Mouse (Mus musculus) ES-E14 (cell line): ENCODE results near the gene Atpif1. TPM values are rescaled to one million over a fixed set of nuclear protein-coding genes. Genes with fewer than 3 reads are reported as not detected.
A peak's percentile ranks its signal among the peaks of the same experiment; 100 is the strongest.

Source experiments
- DNase-seq: peaks from one replicate; pipeline ENCODE4 v3.0.0-alpha.2; 2013; ENCODE audit warnings: low read depth, low spot score
- H3K27ac ChIP-seq: 2 replicates; pipeline ENCODE4 v1.5.1; 2012; ENCODE audit warnings: low read depth, mild to moderate bottlenecking, low read length, moderate library complexity, mixed read lengths; ENCODE audit not compliant: poor library complexity, insufficient read depth, severe bottlenecking
- H3K36me3 ChIP-seq: 2 replicates; pipeline ENCODE4 v1.6.1; 2012; ENCODE audit warnings: mild to moderate bottlenecking, low read length, moderate library complexity, mixed read lengths; ENCODE audit not compliant: control insufficient read depth, poor library complexity, insufficient read depth, severe bottlenecking
- H3K4me1 ChIP-seq, 2 experiments: fragments of 150-350 bp in 1 of 2; sonication (generic) in 1 of 2; 2 replicates each; pipeline ENCODE4 v1.6.1; 2012; ENCODE audit warnings: low read length in 2 of 2, mild to moderate bottlenecking in 1 of 2, mixed read lengths in 1 of 2; ENCODE audit not compliant: control insufficient read depth in 2 of 2, insufficient read depth in 2 of 2, poor library complexity in 1 of 2
- H3K4me3 ChIP-seq, 2 experiments: fragments of 150-350 bp in 1 of 2; sonication (generic) in 1 of 2; 2 replicates each; pipeline ENCODE4 v1.5.1; 2012; ENCODE audit warnings: low read length in 2 of 2, low read depth in 1 of 2, mild to moderate bottlenecking in 1 of 2, mixed read lengths in 1 of 2; ENCODE audit not compliant: insufficient read depth in 1 of 2, poor library complexity in 1 of 2, severe bottlenecking in 1 of 2
- H3K9ac ChIP-seq: 2 replicates; pipeline ENCODE4 v1.6.1; 2012; ENCODE audit warnings: low read depth, mild to moderate bottlenecking, low read length, mixed read lengths; ENCODE audit not compliant: poor library complexity, insufficient read depth, severe bottlenecking
- H3K9me3 ChIP-seq: fragments of 150-350 bp; sonication (generic); 2 replicates; pipeline ENCODE4 v1.6.1; 2012; ENCODE audit warnings: low read depth, mild to moderate bottlenecking, low read length; ENCODE audit not compliant: control insufficient read depth, insufficient read depth
- CHD2 ChIP-seq: IDR thresholded peaks from 2 replicates; pipeline ENCODE4 v1.6.1; 2014; ENCODE audit warnings: mild to moderate bottlenecking, low read depth, low read length, inconsistent platforms
- HCFC1 ChIP-seq: IDR thresholded peaks from 2 replicates; pipeline ENCODE4 v1.6.1; 2012; ENCODE audit warnings: low read length, inconsistent platforms, borderline replicate concordance; ENCODE audit not compliant: insufficient read depth
- MAFK ChIP-seq: IDR thresholded peaks from 2 replicates; pipeline ENCODE4 v1.6.1; 2014; ENCODE audit warnings: mild to moderate bottlenecking, low read depth, low read length, inconsistent platforms; ENCODE audit not compliant: insufficient read depth
- ZC3H11A ChIP-seq: IDR thresholded peaks from 2 replicates; pipeline ENCODE4 v1.6.1; 2012; ENCODE audit warnings: low read depth, mild to moderate bottlenecking, inconsistent platforms, low read length, borderline replicate concordance
- ZNF384 ChIP-seq: IDR thresholded peaks from 2 replicates; pipeline ENCODE4 v1.6.1; 2012; ENCODE audit warnings: low read depth, low read length, inconsistent platforms
- in situ Hi-C, 2 experiments: fragments of 600-800 bp; cut with MboI; formaldehyde crosslinking; loops; one replicate each; pipeline ENCODE4 v1.15.1; 2025; ENCODE audit warnings: low sequenced_read_pairs in 2 of 2, inconsistent platforms in 1 of 2; ENCODE audit not compliant: unreplicated experiment in 2 of 2
- total RNA-seq: library from RNA; depleted of rRNA; stranded (reverse); fragments of 300-350 nt; gene quantifications from 2 replicates; pipeline ENCODE4 v1.2.3, GENCODE M21; 2012

The Atpif1 gene
- total RNA-seq, 1 experiment = 485 TPM

DNA sequence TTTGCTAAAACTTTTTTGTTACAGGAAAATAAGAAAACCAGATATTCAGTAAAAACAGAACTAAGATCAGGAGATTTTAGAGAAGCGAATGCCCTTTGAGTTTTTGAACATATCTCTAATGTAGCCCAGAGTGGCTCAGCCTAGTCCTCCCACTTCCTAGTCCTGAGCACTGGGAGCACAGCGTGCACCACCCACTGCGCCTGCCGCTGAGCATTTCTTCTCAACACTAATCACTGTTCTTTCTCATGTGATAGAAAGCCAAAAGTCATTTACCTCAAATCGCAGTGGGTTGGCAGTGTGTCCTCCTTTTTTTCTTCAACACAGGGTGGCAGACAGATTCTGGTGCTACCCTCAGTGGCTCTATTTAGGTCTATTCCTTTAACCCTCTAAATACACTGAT is 6.0 kb upstream of the Atpif1 start:
- in situ Hi-C loops = no loop called here
- TF ChIP-seq MAFK (no peak), ZNF384 (no peak), HCFC1 (no peak), ZC3H11A (no peak), CHD2 (no peak)

DNA sequence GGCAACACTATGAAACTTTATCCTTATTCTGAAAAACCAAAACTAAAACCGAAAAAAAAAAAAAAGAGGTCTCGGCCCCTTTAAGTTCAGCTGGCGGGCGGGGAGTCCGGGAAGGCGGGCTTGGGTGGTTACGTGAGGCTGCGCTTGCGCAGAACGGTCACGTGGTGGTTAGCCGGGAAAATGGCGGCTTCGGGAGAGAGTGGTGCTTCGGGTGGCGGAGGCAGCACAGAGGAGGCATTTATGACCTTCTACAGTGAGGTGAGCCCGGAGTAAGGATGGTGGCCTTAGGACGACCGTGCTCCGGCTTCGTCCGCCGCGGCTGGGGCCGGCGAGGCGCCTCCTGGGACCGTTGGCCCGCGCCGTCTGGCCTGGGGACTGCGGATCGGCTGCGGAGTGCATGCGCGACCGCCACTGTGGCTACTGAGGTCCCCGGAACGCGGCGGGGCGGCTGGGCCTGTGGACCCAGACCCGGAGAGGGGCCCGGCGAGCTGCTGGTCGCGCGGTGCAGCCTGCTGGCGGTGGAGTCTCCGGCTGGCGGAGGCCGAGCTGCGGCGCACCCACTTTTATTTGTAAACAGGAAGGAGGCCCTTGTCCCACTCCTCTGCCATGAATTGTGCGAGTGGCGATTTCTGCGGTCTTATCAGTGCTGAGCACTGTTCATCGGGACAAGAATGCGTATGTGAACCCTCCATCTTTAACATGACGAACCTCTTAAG is 2.1 kb upstream of the Atpif1 start, which contains the start of gene Dnajc8:
Dnajc8 (plus strand) TSS at position 145 of the 716 bp plus-strand sequence.
- in situ Hi-C loops = no loop called here
- TF ChIP-seq MAFK = 0 out of 2 replicates have a peak, but pooled peaks have one; percentile 1
- TF ChIP-seq ZNF384 = peak; percentile 97
- TF ChIP-seq CHD2 = no peak
- no peak for TF ChIP-seq ZC3H11A
- peak; percentile 30; the same call in 1 of the 2 replicates for TF ChIP-seq HCFC1

More for the DNA sequence above, 6.0 kb upstream of the Atpif1 start:
- DNase-seq = no peak
- Histone ChIP-seq H3K4me3 (no peak overlapping the region), H3K9ac (no peak overlapping the region), H3K4me1 (peaks cover 4 to 7% of the 10 kb centered on the region in 2 experiments), H3K27ac (no peak overlapping the region), H3K9me3 (no peaks in the 10 kb centered on the region), H3K36me3 (peaks cover 36% of the 10 kb centered on the region)

DNA sequence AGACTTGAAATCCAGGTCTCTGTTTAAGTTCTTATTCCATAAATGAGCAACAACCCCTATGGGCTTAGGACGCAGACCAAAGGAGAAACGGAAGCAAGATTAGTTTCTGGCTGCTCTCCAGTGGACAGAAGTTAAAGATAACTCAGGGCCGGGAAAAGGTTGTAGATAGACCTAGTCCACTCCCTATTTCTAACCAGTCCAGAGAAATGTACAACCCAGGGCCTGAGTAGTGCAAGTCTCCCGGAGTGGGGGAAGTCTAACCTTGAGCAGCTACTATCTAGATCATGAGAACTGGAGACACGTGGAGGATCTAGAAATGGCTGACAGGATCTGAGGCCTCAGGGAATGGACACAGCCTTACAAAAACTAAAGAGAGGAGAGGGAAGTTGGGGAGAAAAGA is 963 bp downstream of the Atpif1 start:
- Histone ChIP-seq H3K9ac (peak overlapping the region; percentile 89), H3K36me3 (peaks cover 12% of the 10 kb centered on the region; the same call in 1 of the 2 replicates), H3K4me3 (peak overlapping the region; percentile 77 to 97), H3K9me3 (no peaks in the 10 kb centered on the region), H3K27ac (peak overlapping the region; percentile 85), H3K4me1 (peaks cover 7 to 8% of the 10 kb centered on the region in 2 experiments)
- no peak for DNase-seq
- in situ Hi-C loops = no loop called here
- TF ChIP-seq HCFC1 (no peak), ZNF384 (no peak), ZC3H11A (no peak), MAFK (no peak), CHD2 (no peak)

More for the DNA sequence above, 2.1 kb upstream of the Atpif1 start, which contains the start of gene Dnajc8:
- H3K4me3 ChIP-seq = peak within 1 kb of the TSS; percentile 88 to 92
- no peaks in the 10 kb centered on the region for H3K9me3 ChIP-seq
- H3K27ac ChIP-seq = peak within 1 kb of the TSS; percentile 90
- peak; percentile 92 for DNase-seq
- H3K4me1 ChIP-seq = peaks cover 7 to 8% of the 10 kb centered on the region in 2 experiments
- H3K9ac ChIP-seq = peak within 1 kb of the TSS; percentile 96
- peaks cover 13% of the 10 kb centered on the region for H3K36me3 ChIP-seq

DNA sequence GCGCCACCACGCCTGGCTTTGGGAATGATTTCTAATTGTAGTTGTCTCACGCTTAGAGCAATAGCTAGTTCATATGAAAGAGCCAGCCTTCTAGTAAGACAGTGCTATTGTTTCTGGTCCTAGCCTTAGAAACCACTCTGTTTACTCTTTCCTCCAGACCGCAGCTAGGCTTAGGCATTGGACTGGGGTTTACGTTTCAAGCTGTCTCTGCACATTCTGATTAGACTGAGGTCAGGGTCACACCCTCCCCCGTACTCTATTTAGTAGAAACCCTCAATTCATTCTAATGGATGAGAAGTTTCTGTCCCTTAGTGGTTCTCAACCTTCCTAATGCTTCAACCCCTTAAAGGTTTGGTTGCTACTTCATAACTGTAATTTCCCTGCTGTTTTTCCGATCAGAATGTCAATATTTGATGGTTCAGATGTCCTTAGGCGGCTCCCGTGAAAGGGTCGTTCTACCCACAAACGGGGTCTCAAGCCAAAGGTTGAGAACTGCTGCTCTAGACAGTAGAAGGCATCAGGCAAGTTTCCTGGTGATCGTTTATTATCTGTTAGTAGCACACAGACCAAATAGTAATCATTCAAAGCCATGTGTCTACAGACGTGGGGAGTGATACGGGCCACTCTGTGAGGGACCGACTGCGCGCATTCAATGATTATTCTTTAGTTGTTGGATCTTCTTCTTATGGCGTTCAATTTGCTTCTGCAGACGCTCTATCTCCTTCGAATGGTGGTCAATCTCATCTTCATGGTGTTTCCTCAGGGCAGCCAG is 3.2 kb downstream of the Atpif1 start:
- H3K4me3 ChIP-seq = no peak overlapping the region
- no peak overlapping the region for H3K27ac ChIP-seq
- in situ Hi-C loops = no loop called here
- no peak for DNase-seq
- H3K36me3 ChIP-seq = peaks cover 9% of the 10 kb centered on the region; the same call in 1 of the 2 replicates
- H3K4me1 ChIP-seq = peaks cover 6 to 8% of the 10 kb centered on the region in 2 experiments
- H3K9me3 ChIP-seq = no peaks in the 10 kb centered on the region
- TF ChIP-seq MAFK = no peak
- no peak for TF ChIP-seq CHD2
- no peak for TF ChIP-seq ZC3H11A
- no peak for TF ChIP-seq HCFC1
- TF ChIP-seq ZNF384 = no peak
- H3K9ac ChIP-seq = no peak overlapping the region
